Comparison of ENCODE assay signal across 8 mouse cellular contexts in genomic region chr11:98400161-98400726, GRCm38 (mm10). TPM values are rescaled to one million over a fixed set of nuclear protein-coding genes. Genes with fewer than 3 reads are reported as not detected.
A peak's percentile ranks its signal among the peaks of the same experiment; 100 is the strongest.
DNase-seq lines count a peak whose midpoint lies in the region; ATAC-seq and TF ChIP-seq lines count a peak whose summit lies in the region.

Gene Pgap3 (minus strand): TSS chr11:98400490.

- peak; percentile 95 for DNase-seq in forebrain, embryonic 14.5 days (ENCODE audit: low spot score)
- peak; percentile 82 to 84 for DNase-seq in heart, postnatal 14 days
- DNase-seq in layer of hippocampus, adult 18-20 months (ENCODE audit: low spot score in 2 of 2), result peak; percentile 85 to 93
- peak; percentile 87 for DNase-seq in lung, adult 2 months
- DNase-seq in thymus, adult 18-20 months, result peak; percentile 77 to 80

- H3K9ac ChIP-seq in ES-Bruce4 (ENCODE audit: low read depth, poor library complexity, severe bottlenecking), result peak within 1 kb of the TSS; percentile 64
- peak within 1 kb of the TSS; percentile 68 for H3K9ac ChIP-seq in forebrain, embryonic 14.5 days (ENCODE audit: low read length)

- TF ChIP-seq CTCF in ES-Bruce4 (IDR thresholded peaks at IDR 0.05; ENCODE audit: low read depth, low read length), result no peak
- no peak for TF ChIP-seq CTCF in lung, adult 2 months (IDR thresholded peaks at IDR 0.05; ENCODE audit: insufficient read depth, low read length)

- no peak for TF ChIP-seq EP300 in ES-Bruce4 (IDR thresholded peaks at IDR 0.05; ENCODE audit: insufficient read depth, low read depth, low read length)

- peak within 1 kb of the TSS; percentile 68 for H3K4me3 ChIP-seq in ES-Bruce4 (ENCODE audit: low read depth, low read length)
- H3K4me3 ChIP-seq in forebrain, embryonic 14.5 days (ENCODE audit: low read depth, low read length), result peak within 1 kb of the TSS; percentile 49
- peak within 1 kb of the TSS; percentile 76 for H3K4me3 ChIP-seq in lung, adult 2 months (replicated peaks; ENCODE audit: extremely low read depth, low read depth, low read length)

- ATAC-seq in cerebellum, adult (ENCODE audit: insufficient number of reproducible peaks, low FRiP score, low TSS enrichment), result peak; percentile 85
- peak; percentile 95 for ATAC-seq in forebrain, embryonic 14.5 days
- ATAC-seq in neutrophil, adult 5-6 weeks (ENCODE audit: extremely low read depth, insufficient number of reproducible peaks, low FRiP score, poor library complexity, severe bottlenecking), result peak; percentile 81

- H3K27me3 ChIP-seq in ES-Bruce4 (ENCODE audit: control insufficient read depth, insufficient read depth, low read length, poor library complexity, severe bottlenecking), result no peaks in the 10 kb centered on the region
- no peaks in the 10 kb centered on the region for H3K27me3 ChIP-seq in forebrain, embryonic 14.5 days (replicated peaks; ENCODE audit: control insufficient read depth, insufficient read depth, low read length)

- intact Hi-C loops in heart, postnatal 14 days (cut with DNase I), result loop anchor here (5.0 kb wide), 1 partner anchor 37 kb away; the partner anchor contains the start of gene Mien1

- no peaks in the 10 kb centered on the region for H3K9me3 ChIP-seq in ES-Bruce4 (replicated peaks; ENCODE audit: control insufficient read depth, insufficient read depth, low read length, poor library complexity, severe bottlenecking)
- no peaks in the 10 kb centered on the region for H3K9me3 ChIP-seq in forebrain, embryonic 14.5 days (replicated peaks; ENCODE audit: control insufficient read depth, low read length)

- H3K36me3 ChIP-seq in ES-Bruce4 (ENCODE audit: control insufficient read depth, insufficient read depth, low read length, poor library complexity, severe bottlenecking), result no peaks in the 10 kb centered on the region
- no peaks in the 10 kb centered on the region for H3K36me3 ChIP-seq in forebrain, embryonic 14.5 days (ENCODE audit: control insufficient read depth, insufficient read depth, low read length)

- under 1% methylated on average over 36 of the region's 40 CpGs for WGBS in forebrain, embryonic 14.5 days
- whole genome bisulfite sequencing in lung, adult 2 months, result under 1% methylated on average over 40 of the region's 40 CpGs

- no peak for TF ChIP-seq POLR2A in ES-Bruce4 (IDR thresholded peaks at IDR 0.05; ENCODE audit: insufficient read depth, low read length)
- TF ChIP-seq POLR2A in lung, adult 2 months (IDR thresholded peaks at IDR 0.05; ENCODE audit: borderline replicate concordance, extremely low read depth, low read depth, low read length), result peak; percentile 72; the same call in 1 of the 2 replicates

- H3K4me1 ChIP-seq in ES-Bruce4 (ENCODE audit: control insufficient read depth, insufficient read depth, low read length), result no peaks in the 10 kb centered on the region
- H3K4me1 ChIP-seq in forebrain, embryonic 14.5 days (ENCODE audit: control insufficient read depth, insufficient read depth, low read length), result peaks cover 8% of the 10 kb centered on the region
- peaks cover 3% of the 10 kb centered on the region; the same call in 1 of the 2 replicates for H3K4me1 ChIP-seq in lung, adult 2 months (ENCODE audit: control insufficient read depth, insufficient read depth, low read length)

- peak within 1 kb of the TSS; percentile 72 for H3K4me2 ChIP-seq in forebrain, embryonic 14.5 days (ENCODE audit: low read length)

- H3K27ac ChIP-seq in ES-Bruce4 (ENCODE audit: insufficient read depth, low read length), result peak within 1 kb of the TSS; percentile 59
- H3K27ac ChIP-seq in forebrain, embryonic 14.5 days (ENCODE audit: low read depth, low read length), result peak within 1 kb of the TSS; percentile 95

RNA-seq across cellular contexts. Expression of gene Pgap3, which starts in this region (rescaled TPM):
- polyA plus RNA-seq in ES-Bruce4 (2011; ENCODE audit: insufficient read depth, insufficient read length, low read depth, missing spikeins), result 4.5 and 5.0 TPM in 2 replicates
- polyA plus RNA-seq in forebrain, embryonic 14.5 days (2014; fragmentation: Nextera tagmentation; extraction: Ambion mirVana), result 6.1 and 6.9 TPM in 2 replicates
- total RNA-seq in heart, postnatal 14 days (2021), result 10 to 100 TPM; 11.7 to 11.9 TPM
- total RNA-seq in layer of hippocampus, adult 18-20 months (2021), result 1 to 10 TPM; 8.7 to 9.1 TPM
- polyA plus RNA-seq in lung, adult 2 months (2012; rRNA removed), result 26.6 and 28.1 TPM in 2 replicates
- 1.6 and 3.1 TPM in 2 replicates for total RNA-seq in neutrophil, adult 5-6 weeks (2017)

Comparison
In these comparisons a context has a peak if more than half of its experiments do, and no peak if none do; other contexts are left out.
1. Peak in every context shown above with its lines: DNase-seq, ATAC-seq, H3K4me3 ChIP-seq and H3K27ac ChIP-seq.